Mouse (Mus musculus) hindbrain, embryonic 12.5 days (tissue): ENCODE measurements around the gene Frmd8. TPM values are rescaled to one million over a fixed set of nuclear protein-coding genes. Genes with fewer than 3 reads are reported as not detected.

Source experiments
- ATAC-seq: fragments of 200-750 bp; cut with Nextera tagmentation; 2 replicates; pipeline ENCODE4 v1.8.0; 2017; ENCODE audit warnings: moderate TSS enrichment; ENCODE audit not compliant: low FRiP score
- H3K27ac ChIP-seq: fragments of 300-500 bp; sonication (generic); 2 replicates; pipeline ENCODE4 v1.5.1; 2016; ENCODE audit warnings: mild to moderate bottlenecking
- H3K27me3 ChIP-seq: fragments of 300-500 bp; sonication (generic); 2 replicates; pipeline ENCODE4 v1.6.1; 2016; ENCODE audit warnings: mild to moderate bottlenecking
- H3K36me3 ChIP-seq: fragments of 300-500 bp; sonication (generic); 2 replicates; pipeline ENCODE4 v1.6.1; 2016; ENCODE audit warnings: mild to moderate bottlenecking
- H3K4me1 ChIP-seq: fragments of 300-500 bp; sonication (generic); 2 replicates; pipeline ENCODE4 v1.6.1; 2016
- H3K4me2 ChIP-seq: fragments of 300-500 bp; sonication (generic); replicated peaks from 2 replicates; pipeline ENCODE4 v1.6.1; 2016; ENCODE audit warnings: mild to moderate bottlenecking
- H3K4me3 ChIP-seq: fragments of 300-500 bp; sonication (generic); 2 replicates; pipeline ENCODE4 v1.5.1; 2016; ENCODE audit warnings: mild to moderate bottlenecking
- H3K9ac ChIP-seq: fragments of 300-500 bp; sonication (generic); 2 replicates; pipeline ENCODE4 v1.6.1; 2016; ENCODE audit warnings: mild to moderate bottlenecking, moderate library complexity
- H3K9me3 ChIP-seq: fragments of 300-500 bp; sonication (generic); replicated peaks from 2 replicates; pipeline ENCODE4 v1.6.1; 2016; ENCODE audit warnings: mild to moderate bottlenecking
- WGBS: fragments of 180-500 bp; shearing (Covaris S2); methylation state at CpG from one replicate; pipeline ENCODE4 v1.1.7; 2016; 5-methylcytosine and 5-hydroxymethylcytosine counted together
- polyA plus RNA-seq: library from polyadenylated mRNA; unstranded; fragments of >200 nt; fragmentation: Nextera tagmentation; extraction: Ambion mirVana; gene quantifications from 2 replicates; pipeline ENCODE4 v1.2.1, GENCODE M21; 2016

Frmd8 gene
- polyA plus RNA-seq, 1 experiment from 2014 or later: 29.9 TPM

- Histone ChIP-seq H3K9me3 (no peaks in the 10 kb centered on the region), H3K9ac (no peak overlapping the region), H3K27me3 (no peaks in the 10 kb centered on the region), H3K36me3 (no peaks in the 10 kb centered on the region), H3K4me3 (no peak overlapping the region), H3K4me1 (peaks cover 20% of the 10 kb centered on the region), H3K27ac (no peak overlapping the region), H3K4me2 (no peak overlapping the region)
- no peak for ATAC-seq
- WGBS: 74% methylated on average over 10 of the region's 10 CpGs
Measured at GRCm38 (mm10) chr19:5824826-5825617, 50.1 kb downstream of the Frmd8 start.

GRCm38 (mm10) chr19:5824043-5824825, 50.8 kb downstream of the Frmd8 start:
- Histone ChIP-seq H3K4me2 (no peak overlapping the region), H3K27ac (no peak overlapping the region), H3K4me1 (peaks cover 20% of the 10 kb centered on the region), H3K4me3 (no peak overlapping the region), H3K9ac (no peak overlapping the region), H3K27me3 (no peaks in the 10 kb centered on the region), H3K36me3 (no peaks in the 10 kb centered on the region), H3K9me3 (no peaks in the 10 kb centered on the region)
- WGBS: 80% methylated on average over 22 of the region's 22 CpGs
- no peak for ATAC-seq

GRCm38 (mm10) chr19:5823266-5823839, 51.7 kb downstream of the Frmd8 start:
- Histone ChIP-seq H3K27me3 (no peaks in the 10 kb centered on the region), H3K4me3 (no peak overlapping the region), H3K27ac (no peak overlapping the region), H3K9me3 (no peaks in the 10 kb centered on the region), H3K36me3 (no peaks in the 10 kb centered on the region), H3K4me1 (peaks cover 20% of the 10 kb centered on the region), H3K9ac (no peak overlapping the region), H3K4me2 (no peak overlapping the region)
- peak; percentile 35; the same call in 1 of the 2 replicates for ATAC-seq
- WGBS: 20% methylated on average over 9 of the region's 9 CpGs

GRCm38 (mm10) chr19:5822834-5823205, 52.3 kb downstream of the Frmd8 start:
- Histone ChIP-seq H3K4me1 (peaks cover 24% of the 10 kb centered on the region), H3K4me2 (no peak overlapping the region), H3K9me3 (no peaks in the 10 kb centered on the region), H3K27ac (no peak overlapping the region), H3K4me3 (no peak overlapping the region), H3K27me3 (no peaks in the 10 kb centered on the region), H3K36me3 (no peaks in the 10 kb centered on the region), H3K9ac (no peak overlapping the region)
- no peak for ATAC-seq
- 65% methylated on average over 7 of the region's 7 CpGs for WGBS

GRCm38 (mm10) chr19:5822174-5822833, 52.8 kb downstream of the Frmd8 start:
- Histone ChIP-seq H3K4me3 (no peak overlapping the region), H3K27ac (no peak overlapping the region), H3K9me3 (no peaks in the 10 kb centered on the region), H3K27me3 (no peaks in the 10 kb centered on the region), H3K4me2 (no peak overlapping the region), H3K9ac (no peak overlapping the region), H3K36me3 (no peaks in the 10 kb centered on the region), H3K4me1 (peaks cover 24% of the 10 kb centered on the region)
- ATAC-seq: 0 out of 2 replicates have a peak, but pooled peaks have one; percentile 19
- WGBS: 48% methylated on average over 12 of the region's 12 CpGs

GRCm38 (mm10) chr19:5821847-5822173, 53.3 kb downstream of the Frmd8 start:
- peaks cover 24% of the 10 kb centered on the region for H3K4me1 ChIP-seq
- no peaks in the 10 kb centered on the region for H3K36me3 ChIP-seq
- no peak for ATAC-seq
- no peaks in the 10 kb centered on the region for H3K9me3 ChIP-seq
- no peak overlapping the region for H3K9ac ChIP-seq
- WGBS: 65% methylated on average over 5 of the region's 5 CpGs
- no peak overlapping the region for H3K4me2 ChIP-seq
- H3K4me3 ChIP-seq: no peak overlapping the region
- no peak overlapping the region for H3K27ac ChIP-seq
- H3K27me3 ChIP-seq: no peaks in the 10 kb centered on the region

- ATAC-seq: no peak
- Histone ChIP-seq H3K4me3 (no peak overlapping the region), H3K27ac (no peak overlapping the region), H3K4me2 (no peak overlapping the region), H3K27me3 (no peaks in the 10 kb centered on the region), H3K4me1 (peaks cover 24% of the 10 kb centered on the region), H3K9ac (no peak overlapping the region), H3K9me3 (no peaks in the 10 kb centered on the region), H3K36me3 (no peaks in the 10 kb centered on the region)
- 56% methylated on average over 12 of the region's 12 CpGs for WGBS
Measured at GRCm38 (mm10) chr19:5819549-5819948, 55.5 kb downstream of the Frmd8 start.

GRCm38 (mm10) chr19:5818590-5818977, 56.5 kb downstream of the Frmd8 start:
- no peak overlapping the region for H3K27ac ChIP-seq
- H3K4me1 ChIP-seq: peaks cover 20% of the 10 kb centered on the region
- peak; percentile 24; the same call in 1 of the 2 replicates for ATAC-seq
- H3K9ac ChIP-seq: no peak overlapping the region
- no peaks in the 10 kb centered on the region for H3K9me3 ChIP-seq
- no peak overlapping the region for H3K4me3 ChIP-seq
- 81% methylated on average over 6 of the region's 6 CpGs for WGBS
- no peaks in the 10 kb centered on the region for H3K36me3 ChIP-seq
- no peaks in the 10 kb centered on the region for H3K27me3 ChIP-seq
- H3K4me2 ChIP-seq: no peak overlapping the region

- 25% methylated on average over 21 of the region's 21 CpGs for WGBS
- Histone ChIP-seq H3K4me3 (peak overlapping the region; percentile 5; the same call in 1 of the 2 replicates), H3K4me1 (peaks cover 17% of the 10 kb centered on the region), H3K4me2 (peak overlapping the region; percentile 37), H3K27ac (peak overlapping the region; percentile 58; the same call in 1 of the 2 replicates), H3K27me3 (no peaks in the 10 kb centered on the region), H3K9me3 (no peaks in the 10 kb centered on the region), H3K9ac (no peak overlapping the region), H3K36me3 (no peaks in the 10 kb centered on the region)
- ATAC-seq: peak; percentile 59
Measured at GRCm38 (mm10) chr19:5817703-5818589, 57.1 kb downstream of the Frmd8 start.

GRCm38 (mm10) chr19:5815928-5816327, 59.1 kb downstream of the Frmd8 start:
- Histone ChIP-seq H3K4me1 (peaks cover 27% of the 10 kb centered on the region), H3K27me3 (no peaks in the 10 kb centered on the region), H3K36me3 (no peaks in the 10 kb centered on the region), H3K4me3 (no peak overlapping the region), H3K9ac (no peak overlapping the region; the same call in 1 of the 2 replicates), H3K9me3 (no peaks in the 10 kb centered on the region), H3K27ac (no peak overlapping the region), H3K4me2 (no peak overlapping the region)
- no peak for ATAC-seq
- 77% methylated on average over 4 of the region's 4 CpGs for WGBS

GRCm38 (mm10) chr19:5815010-5815409, 60.1 kb downstream of the Frmd8 start:
- Histone ChIP-seq H3K9ac (no peak overlapping the region), H3K4me2 (no peak overlapping the region), H3K36me3 (no peaks in the 10 kb centered on the region), H3K4me1 (peaks cover 36% of the 10 kb centered on the region), H3K27me3 (no peaks in the 10 kb centered on the region), H3K4me3 (no peak overlapping the region), H3K9me3 (no peaks in the 10 kb centered on the region), H3K27ac (0 out of 2 replicates have a peak overlapping the region, but pooled peaks have one; percentile 8)
- 92% methylated on average over 7 of the region's 7 CpGs for WGBS
- ATAC-seq: no peak
